Mouse (Mus musculus) MEL (cell line): ENCODE results near the gene AW549877. TPM values are rescaled to one million over a fixed set of nuclear protein-coding genes. Genes with fewer than 3 reads are reported as not detected.

Experiments used
- DNase-seq: peaks from one replicate; pipeline ENCODE4 v3.0.0; 2011; ENCODE audit warnings: low read depth, low spot score
- H3K27ac ChIP-seq: 2 replicates; pipeline ENCODE4 v1.5.1; 2012; ENCODE audit warnings: low read depth, mild to moderate bottlenecking, control low read depth, low read length, moderate library complexity; ENCODE audit not compliant: control insufficient read depth
- H3K27me3 ChIP-seq, 2 experiments: fragments of 150-350 bp in 1 of 2; sonication (generic) in 1 of 2; 2 replicates each; pipeline ENCODE4 v1.6.1; 2012; ENCODE audit warnings: low read length in 2 of 2, mild to moderate bottlenecking in 2 of 2, improper control_type of control experiment in 1 of 2, moderate library complexity in 1 of 2; ENCODE audit not compliant: insufficient read depth in 2 of 2, control insufficient read depth in 1 of 2
- H3K36me3 ChIP-seq, 2 experiments: 2 replicates each; pipeline ENCODE4 v1.6.1; 2012 to 2014; ENCODE audit warnings: low read length in 2 of 2, improper control_type of control experiment in 1 of 2, inconsistent platforms in 1 of 2, mild to moderate bottlenecking in 1 of 2; ENCODE audit not compliant: insufficient read depth in 2 of 2, control insufficient read depth in 1 of 2
- H3K4me1 ChIP-seq, 2 experiments: fragments of 150-350 bp in 1 of 2; sonication (generic) in 1 of 2; 2 replicates each; pipeline ENCODE4 v1.6.1; 2012; ENCODE audit warnings: low read length in 2 of 2, improper control_type of control experiment in 1 of 2, mild to moderate bottlenecking in 1 of 2; ENCODE audit not compliant: insufficient read depth in 2 of 2, control insufficient read depth in 1 of 2
- H3K4me3 ChIP-seq, 2 experiments: fragments of 150-350 bp in 1 of 2; sonication (generic) in 1 of 2; 2 replicates each; pipeline ENCODE4 v1.5.1; 2012; ENCODE audit warnings: low read depth in 2 of 2, low read length in 2 of 2, mild to moderate bottlenecking in 2 of 2, moderate library complexity in 2 of 2, control low read depth in 1 of 2, improper control_type of control experiment in 1 of 2; ENCODE audit not compliant: control insufficient read depth in 1 of 2, insufficient read depth in 1 of 2
- H3K79me2 ChIP-seq: 2 replicates; pipeline ENCODE4 v1.6.1; 2012; ENCODE audit warnings: mild to moderate bottlenecking, low read length, moderate library complexity; ENCODE audit not compliant: control insufficient read depth, poor library complexity, insufficient read depth
- H3K9ac ChIP-seq: 2 replicates; pipeline ENCODE4 v1.6.1; 2012; ENCODE audit warnings: low read depth, mild to moderate bottlenecking, control low read depth, low read length, moderate library complexity; ENCODE audit not compliant: control insufficient read depth, poor library complexity, severe bottlenecking
- H3K9me3 ChIP-seq: fragments of 150-350 bp; sonication (generic); replicated peaks from 2 replicates; pipeline ENCODE4 v1.6.1; 2012; ENCODE audit warnings: mild to moderate bottlenecking, low read length, improper control_type of control experiment, moderate library complexity; ENCODE audit not compliant: insufficient read depth
- BHLHE40 ChIP-seq: IDR thresholded peaks from 2 replicates; pipeline ENCODE4 v1.6.1; 2012; ENCODE audit warnings: low read depth, mild to moderate bottlenecking, inconsistent platforms, low read length, improper control_type of control experiment, borderline replicate concordance
- CHD1 ChIP-seq: IDR thresholded peaks from 2 replicates; pipeline ENCODE4 v1.6.1; 2012; ENCODE audit warnings: low read depth, mild to moderate bottlenecking, inconsistent platforms, low read length, improper control_type of control experiment
- CHD2 ChIP-seq: IDR thresholded peaks from 2 replicates; pipeline ENCODE4 v1.6.1; 2011; ENCODE audit warnings: low read length, improper control_type of control experiment
- CTCF ChIP-seq, 3 experiments: IDR thresholded peaks in 2 of 3; conservative IDR thresholded peaks in 1 of 3; 2 replicates each; pipeline ENCODE4 v1.5.1; 2011 to 2012; ENCODE audit warnings: low read length in 3 of 3, low read depth in 2 of 3, mild to moderate bottlenecking in 2 of 3, improper control_type of control experiment in 1 of 3, inconsistent platforms in 1 of 3, mixed read lengths in 1 of 3, moderate library complexity in 1 of 3; ENCODE audit not compliant: control insufficient read depth in 1 of 3, insufficient read depth in 1 of 3, poor library complexity in 1 of 3, severe bottlenecking in 1 of 3
- ELF1 ChIP-seq: IDR thresholded peaks from 2 replicates; pipeline ENCODE4 v1.6.1; 2014; ENCODE audit warnings: low read depth, mild to moderate bottlenecking, inconsistent platforms, low read length, improper control_type of control experiment, moderate library complexity
- EP300 ChIP-seq, 2 experiments: IDR thresholded peaks; 2 replicates each; pipeline ENCODE4 v1.6.1; 2011; ENCODE audit warnings: improper control_type of control experiment in 2 of 2, low read length in 2 of 2, low read depth in 1 of 2, mild to moderate bottlenecking in 1 of 2
- ETS1 ChIP-seq: IDR thresholded peaks from 2 replicates; pipeline ENCODE4 v1.6.1; 2012; ENCODE audit warnings: low read depth, mild to moderate bottlenecking, inconsistent platforms, low read length, improper control_type of control experiment, moderate library complexity
- GABPA ChIP-seq: IDR thresholded peaks from 2 replicates; pipeline ENCODE4 v1.6.1; 2012; ENCODE audit warnings: low read depth, mild to moderate bottlenecking, inconsistent platforms, low read length, improper control_type of control experiment, moderate library complexity
- HCFC1 ChIP-seq: IDR thresholded peaks from 2 replicates; pipeline ENCODE4 v1.6.1; 2012; ENCODE audit warnings: low read depth, mild to moderate bottlenecking, inconsistent platforms, low read length, improper control_type of control experiment, moderate library complexity
- KAT2A ChIP-seq: conservative IDR thresholded peaks from 2 replicates; pipeline ENCODE4 v1.6.1; 2012; ENCODE audit warnings: low read depth, low read length, improper control_type of control experiment, inconsistent platforms
- MAX ChIP-seq: IDR thresholded peaks from 2 replicates; pipeline ENCODE4 v1.6.1; 2011; ENCODE audit warnings: low read length, improper control_type of control experiment
- MAZ ChIP-seq: IDR thresholded peaks from 2 replicates; pipeline ENCODE4 v1.6.1; 2012; ENCODE audit warnings: low read depth, mild to moderate bottlenecking, inconsistent platforms, low read length, improper control_type of control experiment
- MEF2A ChIP-seq: IDR thresholded peaks from 2 replicates; pipeline ENCODE4 v1.6.1; 2014; ENCODE audit warnings: low read depth, mild to moderate bottlenecking, inconsistent platforms, low read length, improper control_type of control experiment; ENCODE audit not compliant: poor library complexity, insufficient replicate concordance, severe bottlenecking; ENCODE audit errors: extremely low read depth
- MXI1 ChIP-seq: IDR thresholded peaks from 2 replicates; pipeline ENCODE4 v1.6.1; 2011; ENCODE audit warnings: mild to moderate bottlenecking, low read depth, low read length, improper control_type of control experiment
- MYB ChIP-seq: IDR thresholded peaks from 2 replicates; pipeline ENCODE4 v1.6.1; 2011; ENCODE audit warnings: mild to moderate bottlenecking, low read depth, low read length, improper control_type of control experiment
- NRF1 ChIP-seq: IDR thresholded peaks from 2 replicates; pipeline ENCODE4 v1.6.1; 2014; ENCODE audit warnings: low read depth, mild to moderate bottlenecking, inconsistent platforms, low read length, improper control_type of control experiment, moderate library complexity; ENCODE audit not compliant: poor library complexity, insufficient read depth, severe bottlenecking
- POLR2A ChIP-seq, 2 experiments: IDR thresholded peaks; 2 replicates each; pipeline ENCODE4 v1.6.1; 2011 to 2012; ENCODE audit warnings: low read length in 2 of 2, mild to moderate bottlenecking in 2 of 2, control low read depth in 1 of 2, improper control_type of control experiment in 1 of 2, low read depth in 1 of 2, moderate library complexity in 1 of 2; ENCODE audit not compliant: control insufficient read depth in 1 of 2, insufficient read depth in 1 of 2, poor library complexity in 1 of 2
- POLR2AphosphoS2 ChIP-seq: IDR thresholded peaks from 2 replicates; pipeline ENCODE4 v1.6.1; 2011; ENCODE audit warnings: low read length, improper control_type of control experiment
- POLR2AphosphoS5 ChIP-seq: IDR thresholded peaks from 2 replicates; pipeline ENCODE4 v1.6.1; 2012; ENCODE audit warnings: low read depth, borderline replicate concordance, mild to moderate bottlenecking, inconsistent platforms, low read length, moderate library complexity, mixed read lengths
- RAD21 ChIP-seq: IDR thresholded peaks from 2 replicates; pipeline ENCODE4 v1.6.1; 2011; ENCODE audit warnings: mild to moderate bottlenecking, low read depth, low read length, improper control_type of control experiment
- RCOR1 ChIP-seq: IDR thresholded peaks from 2 replicates; pipeline ENCODE4 v1.6.1; 2012; ENCODE audit warnings: low read depth, mild to moderate bottlenecking, inconsistent platforms, low read length, improper control_type of control experiment
- SIN3A ChIP-seq: IDR thresholded peaks from 2 replicates; pipeline ENCODE4 v1.6.1; 2012; ENCODE audit warnings: low read length, improper control_type of control experiment, inconsistent platforms
- SMC3 ChIP-seq: IDR thresholded peaks from 2 replicates; pipeline ENCODE4 v1.6.1; 2011; ENCODE audit warnings: low read depth, low read length, improper control_type of control experiment
- TBP ChIP-seq: IDR thresholded peaks from 2 replicates; pipeline ENCODE4 v1.8.0; 2011; ENCODE audit warnings: low read depth, low read length, improper control_type of control experiment
- TCF12 ChIP-seq: IDR thresholded peaks from 2 replicates; pipeline ENCODE4 v1.6.1; 2014; ENCODE audit warnings: low read depth, mild to moderate bottlenecking, inconsistent platforms, low read length, improper control_type of control experiment, moderate library complexity
- ZC3H11A ChIP-seq: IDR thresholded peaks from 2 replicates; pipeline ENCODE4 v1.6.1; 2012; ENCODE audit warnings: low read depth, mild to moderate bottlenecking, inconsistent platforms, low read length, improper control_type of control experiment
- ZKSCAN1 ChIP-seq: IDR thresholded peaks from 2 replicates; pipeline ENCODE4 v1.6.1; 2012; ENCODE audit warnings: low read depth, mild to moderate bottlenecking, inconsistent platforms, low read length, improper control_type of control experiment, moderate library complexity
- ZNF384 ChIP-seq: IDR thresholded peaks from 2 replicates; pipeline ENCODE4 v1.6.1; 2012; ENCODE audit warnings: low read depth, mild to moderate bottlenecking, inconsistent platforms, low read length, improper control_type of control experiment
- polyA plus RNA-seq, 2 experiments: library from polyadenylated mRNA; stranded (reverse) in 1 of 2; unstranded in 1 of 2; fragments of >175 nt in 1 of 2; fragments of >200 nt in 1 of 2; gene quantifications; 2 replicates each; pipeline versions ENCODE4 v1.2.1 to v1.2.4; 2012; ENCODE audit warnings: low replicate concordance in 2 of 2, low read depth in 1 of 2; ENCODE audit not compliant: insufficient read length in 2 of 2, insufficient read depth in 1 of 2, missing spikeins in 1 of 2
- total RNA-seq: library from RNA; depleted of rRNA; stranded (reverse); fragments of 300-350 nt; gene quantifications from 2 replicates; pipeline ENCODE4 v1.2.3, GENCODE M21; 2012

Gene AW549877
- total and polyA plus RNA-seq, 3 experiments: 5.0 to 13.5 TPM; not detected in 1

DNA sequence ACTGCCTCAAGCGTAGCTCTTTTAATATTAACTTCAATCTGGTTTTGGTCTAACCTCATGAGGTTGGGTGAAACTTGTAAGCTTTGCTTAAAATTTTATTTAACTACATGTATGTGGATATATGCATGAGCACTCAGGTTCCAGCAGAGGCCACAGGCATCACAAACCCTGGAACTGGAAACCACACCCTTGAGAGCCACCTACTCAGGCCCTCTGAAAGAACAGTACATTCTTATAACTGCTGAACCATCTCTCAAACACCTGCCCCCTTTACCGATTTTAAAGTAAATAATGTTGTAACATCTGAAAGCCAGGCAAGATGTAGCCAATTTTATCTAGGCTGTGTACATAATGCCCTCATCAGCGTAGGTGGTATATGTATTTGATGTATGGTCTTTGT lies 15.7 kb downstream of the AW549877 start:
- Histone ChIP-seq H3K4me3 (peak overlapping the region; percentile 92 to 97), H3K79me2 (peaks cover 6% of the 10 kb centered on the region; the same call in 1 of the 2 replicates), H3K36me3 (peaks cover 3 to 20% of the 10 kb centered on the region in 2 experiments; a peak in 3 of 4 replicates), H3K27ac (peak overlapping the region; percentile 93), H3K9me3 (no peaks in the 10 kb centered on the region), H3K9ac (peak overlapping the region; percentile 97), H3K27me3 (no peaks in the 10 kb centered on the region), H3K4me1 (peaks cover 3 to 4% of the 10 kb centered on the region in 2 experiments; a peak in 3 of 4 replicates)
- TF ChIP-seq NRF1 (no peak), RCOR1 (no peak), CTCF (IDR thresholded peaks at IDR 0.05 in 2 of 3, conservative IDR thresholded peaks at IDR 0.05 in 1 of 3; ENCODE audit: control insufficient read depth in 1 of 3, insufficient read depth in 1 of 3, low read depth in 2 of 3, low read length in 3 of 3, poor library complexity in 1 of 3, severe bottlenecking in 1 of 3) (no peak), CHD2 (no peak), TBP (no peak), MAZ (no peak), GABPA (no peak), ZKSCAN1 (no peak), ELF1 (no peak), ZNF384 (no peak)
- DNase-seq: no peak

DNA sequence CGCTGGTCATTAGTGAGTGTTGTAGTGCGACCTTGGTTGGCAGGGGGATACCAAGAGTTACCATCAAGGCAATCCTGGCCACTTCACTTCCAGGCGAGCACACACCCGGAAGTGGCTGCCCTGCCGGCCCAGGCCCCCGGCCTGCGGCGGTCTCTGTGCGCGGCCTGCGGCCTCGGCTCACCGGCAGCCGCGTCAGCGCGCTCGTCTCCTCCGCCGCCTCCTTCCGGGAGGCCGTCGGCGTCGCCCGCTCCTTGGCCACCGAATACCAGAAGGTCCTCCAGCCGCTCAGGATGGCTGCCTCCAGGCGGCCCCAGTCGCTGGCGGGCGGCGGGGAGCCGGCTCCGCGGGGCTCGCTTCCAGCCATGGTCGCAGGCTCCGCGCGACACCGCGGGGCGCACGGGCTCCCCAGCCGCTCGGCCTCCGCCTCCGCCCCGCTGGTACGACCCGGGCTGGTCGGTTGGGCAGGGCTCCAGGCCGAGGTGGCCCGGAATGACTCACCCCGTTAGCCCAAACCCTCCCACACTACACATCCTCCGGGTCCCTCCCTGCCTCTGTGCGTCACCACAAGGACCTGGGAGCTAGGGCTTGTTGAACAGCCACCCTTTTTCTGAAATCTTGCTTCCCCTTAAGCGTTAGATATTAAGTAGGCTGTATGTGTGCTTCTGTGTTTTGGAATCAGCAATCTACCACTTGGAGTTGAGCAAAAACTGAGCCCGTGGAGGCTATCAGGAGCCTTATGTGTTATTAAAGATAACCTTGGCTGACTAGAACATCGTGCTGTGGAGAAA lies 16.3 kb downstream of the AW549877 start, which contains the start of gene Fbxo4:
Fbxo4 (minus strand) TSS at position 513 of the 788 bp plus-strand sequence.
- Histone ChIP-seq H3K27ac (peak within 1 kb of the TSS; percentile 93), H3K9ac (peak within 1 kb of the TSS; percentile 97), H3K27me3 (no peaks in the 10 kb centered on the region), H3K9me3 (no peaks in the 10 kb centered on the region), H3K79me2 (peaks cover 6% of the 10 kb centered on the region; the same call in 1 of the 2 replicates), H3K36me3 (peaks cover 2 to 20% of the 10 kb centered on the region in 2 experiments; a peak in 2 of 4 replicates), H3K4me1 (peaks cover 3 to 4% of the 10 kb centered on the region in 2 experiments; a peak in 3 of 4 replicates), H3K4me3 (peak within 1 kb of the TSS; percentile 92 to 97)
- peak; percentile 89 for DNase-seq
- TF ChIP-seq MYB (no peak), MXI1 (peak; percentile 12; the same call in 1 of the 2 replicates), CHD2 (no peak), MEF2A (no peak), ELF1 (peak; percentile 88), GABPA (no peak), HCFC1 (peak; percentile 24; the same call in 1 of the 2 replicates), POLR2A (IDR thresholded peaks at IDR 0.05; ENCODE audit: control insufficient read depth in 1 of 2, insufficient read depth in 1 of 2, low read depth in 1 of 2, low read length in 2 of 2, poor library complexity in 1 of 2) (peak; percentile 58 to 69; a peak in 3 of 4 replicates), CTCF (IDR thresholded peaks at IDR 0.05 in 2 of 3, conservative IDR thresholded peaks at IDR 0.05 in 1 of 3; ENCODE audit: control insufficient read depth in 1 of 3, insufficient read depth in 1 of 3, low read depth in 2 of 3, low read length in 3 of 3, poor library complexity in 1 of 3, severe bottlenecking in 1 of 3) (no peak), SMC3 (no peak), CHD1 (no peak), SIN3A (peak; percentile 45; the same call in 1 of the 2 replicates), NRF1 (no peak), RCOR1 (no peak), TCF12 (no peak), ETS1 (no peak), ZC3H11A (no peak), POLR2AphosphoS5 (no peak), EP300 (IDR thresholded peaks at IDR 0.05; ENCODE audit: low read depth in 1 of 2, low read length in 2 of 2) (0 out of 4 replicates have a peak, but pooled peaks of 1 of the 2 experiments have one; percentile 18), POLR2AphosphoS2 (peak; percentile 57), ZKSCAN1 (no peak), MAX (no peak), BHLHE40 (no peak), RAD21 (no peak), MAZ (no peak; the same call in 1 of the 2 replicates), KAT2A (peak; percentile 7; the same call in 1 of the 2 replicates)
